Mouse (Mus musculus) layer of hippocampus, postnatal 25 days (tissue): ENCODE data around the gene Rara. TPM values are rescaled to one million over a fixed set of nuclear protein-coding genes. Genes with fewer than 3 reads are reported as not detected.
A peak's percentile ranks its signal among the peaks of the same experiment; 100 is the strongest.

Experiments
- DNase-seq, 2 experiments: peaks; one replicate each; pipeline ENCODE4 v3.0.0; 2022; ENCODE audit warnings: mixed read lengths in 2 of 2, low spot score in 1 of 2; ENCODE audit errors: extremely low spot score in 1 of 2
- total RNA-seq, 2 experiments: library from RNA; stranded (reverse); gene quantifications; 2 replicates each; pipeline ENCODE4 v1.2.3; 2021

The Rara gene
- total RNA-seq, 2 experiments from 2014 or later, result 17.0 to 17.7 TPM

GRCm38 (mm10) chr11:98951026-98951906, 23.6 kb downstream of the Rara start:
- no peak for DNase-seq

- DNase-seq, result no peak
These were observed 24.5 kb downstream of the Rara start for GRCm38 (mm10) chr11:98952111-98952510.

GRCm38 (mm10) chr11:98952736-98953135, 25.1 kb downstream of the Rara start:
- DNase-seq, result no peak

- no peak for DNase-seq
These were observed 25.7 kb downstream of the Rara start for GRCm38 (mm10) chr11:98953361-98953760.

- no peak for DNase-seq
These were observed 26.3 kb downstream of the Rara start for GRCm38 (mm10) chr11:98953835-98954320.

- peak in 1 of 2 experiments; percentile 78 for DNase-seq
These were observed 26.8 kb downstream of the Rara start for GRCm38 (mm10) chr11:98954373-98954772.

GRCm38 (mm10) chr11:98954801-98955706, 27.4 kb downstream of the Rara start:
- no peak for DNase-seq

GRCm38 (mm10) chr11:98955707-98956235, 28.2 kb downstream of the Rara start:
- DNase-seq, result no peak

GRCm38 (mm10) chr11:98956340-98956739, 28.7 kb downstream of the Rara start:
- no peak for DNase-seq

- no peak for DNase-seq
These were observed 32.1 kb downstream of the Rara start for GRCm38 (mm10) chr11:98959437-98960312.

- DNase-seq, result no peak
These were observed 32.8 kb downstream of the Rara start for GRCm38 (mm10) chr11:98960313-98960906.

GRCm38 (mm10) chr11:98961051-98961592, 33.5 kb downstream of the Rara start:
- no peak for DNase-seq

GRCm38 (mm10) chr11:98961766-98962165, 34.1 kb downstream of the Rara start:
- DNase-seq, result no peak

- DNase-seq, result no peak
These were observed 34.9 kb downstream of the Rara start for GRCm38 (mm10) chr11:98962421-98963095.

- no peak for DNase-seq
These were observed 35.8 kb downstream of the Rara start for GRCm38 (mm10) chr11:98963191-98964021.

GRCm38 (mm10) chr11:98964201-98964615, 36.6 kb downstream of the Rara start:
- DNase-seq, result no peak

- DNase-seq, result no peak
These were observed 37.2 kb downstream of the Rara start for GRCm38 (mm10) chr11:98964616-98965415.
